Mouse (Mus musculus) embryonic fibroblast, embryonic 13.5 days (primary cell): ENCODE measurements around the gene Nsun4. TPM values are rescaled to one million over a fixed set of nuclear protein-coding genes. Genes with fewer than 3 reads are reported as not detected.
A peak's percentile ranks its signal among the peaks of the same experiment; 100 is the strongest.

Source experiments
- H3K27ac ChIP-seq: 2 replicates; pipeline ENCODE4 v1.5.1; 2012; ENCODE audit warnings: low read length, control low read depth, inconsistent platforms; ENCODE audit not compliant: insufficient read depth
- H3K4me1 ChIP-seq: 2 replicates; pipeline ENCODE4 v1.6.1; 2011; ENCODE audit warnings: low read length; ENCODE audit not compliant: control insufficient read depth, insufficient read depth
- H3K4me3 ChIP-seq: 2 replicates; pipeline ENCODE4 v1.5.1; 2011; ENCODE audit warnings: mild to moderate bottlenecking, control low read depth, low read length; ENCODE audit not compliant: insufficient read depth
- CTCF ChIP-seq: IDR thresholded peaks from 2 replicates; pipeline ENCODE4 v1.5.1; 2011; ENCODE audit warnings: mild to moderate bottlenecking, control low read depth, low read length, moderate library complexity, borderline replicate concordance; ENCODE audit not compliant: insufficient read depth
- POLR2A ChIP-seq: IDR thresholded peaks from 2 replicates; pipeline ENCODE4 v1.6.1; 2011; ENCODE audit warnings: low read depth, mild to moderate bottlenecking, control low read depth, low read length, moderate library complexity
- polyA plus RNA-seq: library from polyadenylated mRNA; stranded (reverse); fragments of >200 nt; gene quantifications from 2 replicates; pipeline ENCODE4 v1.2.4, GENCODE M21; 2011; ENCODE audit warnings: low read depth; ENCODE audit not compliant: missing spikeins, insufficient read length

The Nsun4 gene
- polyA plus RNA-seq, 1 experiment: 13.0 TPM

- Histone ChIP-seq H3K27ac (no peak overlapping the region), H3K4me1 (no peaks in the 10 kb centered on the region), H3K4me3 (peak overlapping the region; percentile 44; the same call in 1 of the 2 replicates)
- no peak for TF ChIP-seq CTCF
- TF ChIP-seq POLR2A: no peak
Measured at GRCm38 (mm10) chr4:116016862-116017299, 36.8 kb downstream of the Nsun4 start.

GRCm38 (mm10) chr4:116016396-116016795 lies 37.3 kb downstream of the Nsun4 start:
- Histone ChIP-seq H3K27ac (no peak overlapping the region), H3K4me3 (no peak overlapping the region), H3K4me1 (no peaks in the 10 kb centered on the region)
- TF ChIP-seq CTCF: no peak
- TF ChIP-seq POLR2A: no peak

- H3K4me3 ChIP-seq: no peak overlapping the region
- H3K27ac ChIP-seq: no peak overlapping the region
- H3K4me1 ChIP-seq: no peaks in the 10 kb centered on the region
- TF ChIP-seq POLR2A: no peak
- no peak for TF ChIP-seq CTCF
Measured at GRCm38 (mm10) chr4:116015996-116016395, 37.7 kb downstream of the Nsun4 start.

GRCm38 (mm10) chr4:116015502-116015901 lies 38.2 kb downstream of the Nsun4 start:
- no peaks in the 10 kb centered on the region for H3K4me1 ChIP-seq
- H3K27ac ChIP-seq: no peak overlapping the region
- H3K4me3 ChIP-seq: no peak overlapping the region
- TF ChIP-seq POLR2A (no peak), CTCF (no peak)

- Histone ChIP-seq H3K27ac (no peak overlapping the region), H3K4me1 (no peaks in the 10 kb centered on the region), H3K4me3 (no peak overlapping the region)
- no peak for TF ChIP-seq CTCF
- no peak for TF ChIP-seq POLR2A
Measured at GRCm38 (mm10) chr4:116010186-116010585, 43.5 kb downstream of the Nsun4 start.

- H3K4me3 ChIP-seq: no peak overlapping the region
- H3K4me1 ChIP-seq: no peaks in the 10 kb centered on the region
- no peak overlapping the region for H3K27ac ChIP-seq
- TF ChIP-seq POLR2A (no peak), CTCF (no peak)
Measured at GRCm38 (mm10) chr4:116001206-116001605, 52.5 kb downstream of the Nsun4 start.

GRCm38 (mm10) chr4:116000671-116001070 lies 53.0 kb downstream of the Nsun4 start:
- no peak overlapping the region for H3K27ac ChIP-seq
- TF ChIP-seq POLR2A: no peak
- no peak for TF ChIP-seq CTCF
- no peaks in the 10 kb centered on the region for H3K4me1 ChIP-seq
- H3K4me3 ChIP-seq: no peak overlapping the region

GRCm38 (mm10) chr4:115996729-115997128 lies 56.9 kb downstream of the Nsun4 start:
- Histone ChIP-seq H3K4me3 (no peak overlapping the region), H3K27ac (no peak overlapping the region), H3K4me1 (no peaks in the 10 kb centered on the region)
- TF ChIP-seq POLR2A: no peak
- no peak for TF ChIP-seq CTCF

- Histone ChIP-seq H3K4me3 (no peak overlapping the region), H3K4me1 (no peaks in the 10 kb centered on the region), H3K27ac (no peak overlapping the region)
- TF ChIP-seq POLR2A (no peak), CTCF (no peak)
Measured at GRCm38 (mm10) chr4:115995376-115995730, 58.3 kb downstream of the Nsun4 start.

GRCm38 (mm10) chr4:115994662-115995375 lies 58.9 kb downstream of the Nsun4 start:
- TF ChIP-seq CTCF (no peak), POLR2A (no peak)
- Histone ChIP-seq H3K4me1 (no peaks in the 10 kb centered on the region), H3K4me3 (no peak overlapping the region), H3K27ac (no peak overlapping the region)

GRCm38 (mm10) chr4:115989382-115989781 lies 64.3 kb downstream of the Nsun4 start:
- Histone ChIP-seq H3K4me1 (no peaks in the 10 kb centered on the region), H3K27ac (no peak overlapping the region), H3K4me3 (no peak overlapping the region)
- no peak for TF ChIP-seq CTCF
- TF ChIP-seq POLR2A: no peak
